Mouse (Mus musculus) MEL (cell line): ENCODE data around the gene Rad18. TPM values are rescaled to one million over a fixed set of nuclear protein-coding genes. Genes with fewer than 3 reads are reported as not detected.

Experiments used
- DNase-seq: peaks from one replicate; pipeline ENCODE4 v3.0.0; 2011; ENCODE audit warnings: low read depth, low spot score
- H3K27ac ChIP-seq: 2 replicates; pipeline ENCODE4 v1.5.1; 2012; ENCODE audit warnings: low read depth, mild to moderate bottlenecking, control low read depth, low read length, moderate library complexity; ENCODE audit not compliant: control insufficient read depth
- H3K27me3 ChIP-seq, 2 experiments: fragments of 150-350 bp in 1 of 2; sonication (generic) in 1 of 2; 2 replicates each; pipeline ENCODE4 v1.6.1; 2012; ENCODE audit warnings: low read length in 2 of 2, mild to moderate bottlenecking in 2 of 2, improper control_type of control experiment in 1 of 2, moderate library complexity in 1 of 2; ENCODE audit not compliant: insufficient read depth in 2 of 2, control insufficient read depth in 1 of 2
- H3K36me3 ChIP-seq, 2 experiments: 2 replicates each; pipeline ENCODE4 v1.6.1; 2012 to 2014; ENCODE audit warnings: low read length in 2 of 2, improper control_type of control experiment in 1 of 2, inconsistent platforms in 1 of 2, mild to moderate bottlenecking in 1 of 2; ENCODE audit not compliant: insufficient read depth in 2 of 2, control insufficient read depth in 1 of 2
- H3K4me1 ChIP-seq, 2 experiments: fragments of 150-350 bp in 1 of 2; sonication (generic) in 1 of 2; 2 replicates each; pipeline ENCODE4 v1.6.1; 2012; ENCODE audit warnings: low read length in 2 of 2, improper control_type of control experiment in 1 of 2, mild to moderate bottlenecking in 1 of 2; ENCODE audit not compliant: insufficient read depth in 2 of 2, control insufficient read depth in 1 of 2
- H3K4me3 ChIP-seq, 2 experiments: fragments of 150-350 bp in 1 of 2; sonication (generic) in 1 of 2; 2 replicates each; pipeline ENCODE4 v1.5.1; 2012; ENCODE audit warnings: low read depth in 2 of 2, low read length in 2 of 2, mild to moderate bottlenecking in 2 of 2, moderate library complexity in 2 of 2, control low read depth in 1 of 2, improper control_type of control experiment in 1 of 2; ENCODE audit not compliant: control insufficient read depth in 1 of 2, insufficient read depth in 1 of 2
- H3K79me2 ChIP-seq: 2 replicates; pipeline ENCODE4 v1.6.1; 2012; ENCODE audit warnings: mild to moderate bottlenecking, low read length, moderate library complexity; ENCODE audit not compliant: control insufficient read depth, poor library complexity, insufficient read depth
- H3K9ac ChIP-seq: 2 replicates; pipeline ENCODE4 v1.6.1; 2012; ENCODE audit warnings: low read depth, mild to moderate bottlenecking, control low read depth, low read length, moderate library complexity; ENCODE audit not compliant: control insufficient read depth, poor library complexity, severe bottlenecking
- H3K9me3 ChIP-seq: fragments of 150-350 bp; sonication (generic); replicated peaks from 2 replicates; pipeline ENCODE4 v1.6.1; 2012; ENCODE audit warnings: mild to moderate bottlenecking, low read length, improper control_type of control experiment, moderate library complexity; ENCODE audit not compliant: insufficient read depth
- CHD2 ChIP-seq: IDR thresholded peaks from 2 replicates; pipeline ENCODE4 v1.6.1; 2011; ENCODE audit warnings: low read length, improper control_type of control experiment
- ELF1 ChIP-seq: IDR thresholded peaks from 2 replicates; pipeline ENCODE4 v1.6.1; 2014; ENCODE audit warnings: low read depth, mild to moderate bottlenecking, inconsistent platforms, low read length, improper control_type of control experiment, moderate library complexity
- ETS1 ChIP-seq: IDR thresholded peaks from 2 replicates; pipeline ENCODE4 v1.6.1; 2012; ENCODE audit warnings: low read depth, mild to moderate bottlenecking, inconsistent platforms, low read length, improper control_type of control experiment, moderate library complexity
- GABPA ChIP-seq: IDR thresholded peaks from 2 replicates; pipeline ENCODE4 v1.6.1; 2012; ENCODE audit warnings: low read depth, mild to moderate bottlenecking, inconsistent platforms, low read length, improper control_type of control experiment, moderate library complexity
- GATA1 ChIP-seq: IDR thresholded peaks from 2 replicates; pipeline ENCODE4 v1.6.1; 2011; ENCODE audit warnings: low read depth, low read length, improper control_type of control experiment
- HCFC1 ChIP-seq: IDR thresholded peaks from 2 replicates; pipeline ENCODE4 v1.6.1; 2012; ENCODE audit warnings: low read depth, mild to moderate bottlenecking, inconsistent platforms, low read length, improper control_type of control experiment, moderate library complexity
- JUND ChIP-seq: IDR thresholded peaks from 2 replicates; pipeline ENCODE4 v1.6.1; 2011; ENCODE audit warnings: low read depth, mild to moderate bottlenecking, improper control_type of control experiment, low read length
- MAFK ChIP-seq: IDR thresholded peaks from 2 replicates; pipeline ENCODE4 v1.6.1; 2011; ENCODE audit warnings: low read depth, mild to moderate bottlenecking, low read length, improper control_type of control experiment, borderline replicate concordance
- MAX ChIP-seq: IDR thresholded peaks from 2 replicates; pipeline ENCODE4 v1.6.1; 2011; ENCODE audit warnings: low read length, improper control_type of control experiment
- MAZ ChIP-seq: IDR thresholded peaks from 2 replicates; pipeline ENCODE4 v1.6.1; 2012; ENCODE audit warnings: low read depth, mild to moderate bottlenecking, inconsistent platforms, low read length, improper control_type of control experiment
- MXI1 ChIP-seq: IDR thresholded peaks from 2 replicates; pipeline ENCODE4 v1.6.1; 2011; ENCODE audit warnings: mild to moderate bottlenecking, low read depth, low read length, improper control_type of control experiment
- MYB ChIP-seq: IDR thresholded peaks from 2 replicates; pipeline ENCODE4 v1.6.1; 2011; ENCODE audit warnings: mild to moderate bottlenecking, low read depth, low read length, improper control_type of control experiment
- MYC ChIP-seq: IDR thresholded peaks from 2 replicates; pipeline ENCODE4 v1.6.1; 2011; ENCODE audit warnings: low read depth, mild to moderate bottlenecking, low read length, improper control_type of control experiment, moderate library complexity
- NELFE ChIP-seq: IDR thresholded peaks from 2 replicates; pipeline ENCODE4 v1.6.1; 2011; ENCODE audit warnings: low read depth, low read length, improper control_type of control experiment
- NRF1 ChIP-seq: IDR thresholded peaks from 2 replicates; pipeline ENCODE4 v1.6.1; 2014; ENCODE audit warnings: low read depth, mild to moderate bottlenecking, inconsistent platforms, low read length, improper control_type of control experiment, moderate library complexity; ENCODE audit not compliant: poor library complexity, insufficient read depth, severe bottlenecking
- POLR2A ChIP-seq, 2 experiments: IDR thresholded peaks; 2 replicates each; pipeline ENCODE4 v1.6.1; 2011 to 2012; ENCODE audit warnings: low read length in 2 of 2, mild to moderate bottlenecking in 2 of 2, control low read depth in 1 of 2, improper control_type of control experiment in 1 of 2, low read depth in 1 of 2, moderate library complexity in 1 of 2; ENCODE audit not compliant: control insufficient read depth in 1 of 2, insufficient read depth in 1 of 2, poor library complexity in 1 of 2
- RAD21 ChIP-seq: IDR thresholded peaks from 2 replicates; pipeline ENCODE4 v1.6.1; 2011; ENCODE audit warnings: mild to moderate bottlenecking, low read depth, low read length, improper control_type of control experiment
- SMC3 ChIP-seq: IDR thresholded peaks from 2 replicates; pipeline ENCODE4 v1.6.1; 2011; ENCODE audit warnings: low read depth, low read length, improper control_type of control experiment
- TBP ChIP-seq: IDR thresholded peaks from 2 replicates; pipeline ENCODE4 v1.8.0; 2011; ENCODE audit warnings: low read depth, low read length, improper control_type of control experiment
- TCF12 ChIP-seq: IDR thresholded peaks from 2 replicates; pipeline ENCODE4 v1.6.1; 2014; ENCODE audit warnings: low read depth, mild to moderate bottlenecking, inconsistent platforms, low read length, improper control_type of control experiment, moderate library complexity
- UBTF ChIP-seq: IDR thresholded peaks from 2 replicates; pipeline ENCODE4 v1.6.1; 2012; ENCODE audit warnings: low read depth, mild to moderate bottlenecking, inconsistent platforms, low read length, improper control_type of control experiment, moderate library complexity, borderline replicate concordance; ENCODE audit not compliant: insufficient read depth
- ZC3H11A ChIP-seq: IDR thresholded peaks from 2 replicates; pipeline ENCODE4 v1.6.1; 2012; ENCODE audit warnings: low read depth, mild to moderate bottlenecking, inconsistent platforms, low read length, improper control_type of control experiment
- ZMIZ1 ChIP-seq: IDR thresholded peaks from 2 replicates; pipeline ENCODE4 v1.6.1; 2012; ENCODE audit warnings: low read depth, mild to moderate bottlenecking, inconsistent platforms, low read length, improper control_type of control experiment, moderate library complexity
- ZNF384 ChIP-seq: IDR thresholded peaks from 2 replicates; pipeline ENCODE4 v1.6.1; 2012; ENCODE audit warnings: low read depth, mild to moderate bottlenecking, inconsistent platforms, low read length, improper control_type of control experiment
- polyA plus RNA-seq, 2 experiments: library from polyadenylated mRNA; stranded (reverse) in 1 of 2; unstranded in 1 of 2; fragments of >175 nt in 1 of 2; fragments of >200 nt in 1 of 2; gene quantifications; 2 replicates each; pipeline versions ENCODE4 v1.2.1 to v1.2.4; 2012; ENCODE audit warnings: low replicate concordance in 2 of 2, low read depth in 1 of 2; ENCODE audit not compliant: insufficient read length in 2 of 2, insufficient read depth in 1 of 2, missing spikeins in 1 of 2
- total RNA-seq: library from RNA; depleted of rRNA; stranded (reverse); fragments of 300-350 nt; gene quantifications from 2 replicates; pipeline ENCODE4 v1.2.3, GENCODE M21; 2012

Gene Rad18
- total and polyA plus RNA-seq, 3 experiments = 17.3 to 23.2 TPM; not detected in 1

GRCm38 (mm10) chr6:112584961-112585360, 111.5 kb downstream of the Rad18 start:
- Histone ChIP-seq H3K36me3 (no peaks in the 10 kb centered on the region), H3K9me3 (no peaks in the 10 kb centered on the region), H3K9ac (no peak overlapping the region), H3K79me2 (no peaks in the 10 kb centered on the region), H3K4me1 (no peaks in the 10 kb centered on the region), H3K27ac (no peak overlapping the region), H3K4me3 (no peak overlapping the region), H3K27me3 (no peaks in the 10 kb centered on the region)
- TF ChIP-seq GATA1 = no peak
- no peak for TF ChIP-seq MXI1
- no peak for TF ChIP-seq ZMIZ1
- TF ChIP-seq NRF1 = no peak
- TF ChIP-seq MYC = no peak
- TF ChIP-seq HCFC1 = no peak
- TF ChIP-seq TBP = no peak
- TF ChIP-seq ZNF384 = no peak
- TF ChIP-seq MAX = no peak
- TF ChIP-seq CHD2 = no peak
- TF ChIP-seq SMC3 = no peak
- TF ChIP-seq RAD21 = no peak
- no peak for TF ChIP-seq POLR2A (IDR thresholded peaks at IDR 0.05; ENCODE audit: control insufficient read depth in 1 of 2, insufficient read depth in 1 of 2, low read depth in 1 of 2, low read length in 2 of 2, poor library complexity in 1 of 2)
- TF ChIP-seq ZC3H11A = no peak
- TF ChIP-seq MAZ = no peak
- TF ChIP-seq JUND = no peak
- no peak for DNase-seq

GRCm38 (mm10) chr6:112582022-112582421, 114.5 kb downstream of the Rad18 start:
- no peak overlapping the region for H3K9ac ChIP-seq
- H3K4me3 ChIP-seq = no peak overlapping the region
- no peaks in the 10 kb centered on the region for H3K9me3 ChIP-seq
- no peak for DNase-seq
- no peak overlapping the region for H3K27ac ChIP-seq
- H3K79me2 ChIP-seq = no peaks in the 10 kb centered on the region
- H3K27me3 ChIP-seq = no peaks in the 10 kb centered on the region
- H3K36me3 ChIP-seq = no peaks in the 10 kb centered on the region
- H3K4me1 ChIP-seq = no peaks in the 10 kb centered on the region
- TF ChIP-seq MAFK = no peak
- TF ChIP-seq RAD21 = no peak
- no peak for TF ChIP-seq UBTF
- no peak for TF ChIP-seq ZNF384
- TF ChIP-seq TCF12 = no peak
- no peak for TF ChIP-seq MYB
- TF ChIP-seq GATA1 = no peak
- TF ChIP-seq NRF1 = no peak
- no peak for TF ChIP-seq ZMIZ1
- TF ChIP-seq ELF1 = no peak
- TF ChIP-seq NELFE = no peak
- TF ChIP-seq ETS1 = no peak
- TF ChIP-seq GABPA = no peak
- TF ChIP-seq ZC3H11A = no peak
